Mouse (Mus musculus) hindbrain, embryonic 12.5 days (tissue): ENCODE data around the gene Erbb4. TPM values are rescaled to one million over a fixed set of nuclear protein-coding genes. Genes with fewer than 3 reads are reported as not detected.

ENCODE experiments used
- ATAC-seq: fragments of 200-750 bp; cut with Nextera tagmentation; 2 replicates; pipeline ENCODE4 v1.8.0; 2017; ENCODE audit warnings: moderate TSS enrichment; ENCODE audit not compliant: low FRiP score
- H3K27ac ChIP-seq: fragments of 300-500 bp; sonication (generic); 2 replicates; pipeline ENCODE4 v1.5.1; 2016; ENCODE audit warnings: mild to moderate bottlenecking
- H3K27me3 ChIP-seq: fragments of 300-500 bp; sonication (generic); 2 replicates; pipeline ENCODE4 v1.6.1; 2016; ENCODE audit warnings: mild to moderate bottlenecking
- H3K36me3 ChIP-seq: fragments of 300-500 bp; sonication (generic); 2 replicates; pipeline ENCODE4 v1.6.1; 2016; ENCODE audit warnings: mild to moderate bottlenecking
- H3K4me1 ChIP-seq: fragments of 300-500 bp; sonication (generic); 2 replicates; pipeline ENCODE4 v1.6.1; 2016
- H3K4me2 ChIP-seq: fragments of 300-500 bp; sonication (generic); replicated peaks from 2 replicates; pipeline ENCODE4 v1.6.1; 2016; ENCODE audit warnings: mild to moderate bottlenecking
- H3K4me3 ChIP-seq: fragments of 300-500 bp; sonication (generic); 2 replicates; pipeline ENCODE4 v1.5.1; 2016; ENCODE audit warnings: mild to moderate bottlenecking
- H3K9ac ChIP-seq: fragments of 300-500 bp; sonication (generic); 2 replicates; pipeline ENCODE4 v1.6.1; 2016; ENCODE audit warnings: mild to moderate bottlenecking, moderate library complexity
- H3K9me3 ChIP-seq: fragments of 300-500 bp; sonication (generic); replicated peaks from 2 replicates; pipeline ENCODE4 v1.6.1; 2016; ENCODE audit warnings: mild to moderate bottlenecking
- WGBS: fragments of 180-500 bp; shearing (Covaris S2); methylation state at CpG from one replicate; pipeline ENCODE4 v1.1.7; 2016; 5-methylcytosine and 5-hydroxymethylcytosine counted together
- polyA plus RNA-seq: library from polyadenylated mRNA; unstranded; fragments of >200 nt; fragmentation: Nextera tagmentation; extraction: Ambion mirVana; gene quantifications from 2 replicates; pipeline ENCODE4 v1.2.1, GENCODE M21; 2016

The Erbb4 gene
- polyA plus RNA-seq, 1 experiment from 2014 or later = 9.2 TPM

DNA sequence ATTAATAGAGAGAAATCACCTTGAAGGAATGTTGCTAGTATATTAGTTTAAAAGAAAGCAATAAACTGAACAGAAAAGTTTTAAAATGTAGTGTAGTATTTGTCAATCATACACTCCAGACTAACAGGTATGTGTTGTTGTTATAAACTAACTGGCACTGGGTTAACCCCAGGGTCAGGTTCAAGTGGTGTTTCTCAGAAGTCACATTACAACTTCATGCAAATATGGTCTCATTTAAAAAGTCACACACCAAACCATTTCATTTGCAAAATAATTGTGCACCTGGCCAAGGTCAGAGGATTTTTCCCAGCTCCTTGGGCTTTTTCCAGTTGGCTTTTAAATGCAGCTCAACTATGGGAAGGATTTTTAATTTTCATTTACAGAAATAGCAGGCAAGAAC, 173.1 kb downstream of the Erbb4 start:
- Histone ChIP-seq H3K4me2 (no peak overlapping the region), H3K4me3 (no peak overlapping the region), H3K9me3 (no peaks in the 10 kb centered on the region), H3K9ac (no peak overlapping the region), H3K36me3 (no peaks in the 10 kb centered on the region), H3K27me3 (no peaks in the 10 kb centered on the region), H3K4me1 (no peaks in the 10 kb centered on the region), H3K27ac (no peak overlapping the region)
- no peak for ATAC-seq

DNA sequence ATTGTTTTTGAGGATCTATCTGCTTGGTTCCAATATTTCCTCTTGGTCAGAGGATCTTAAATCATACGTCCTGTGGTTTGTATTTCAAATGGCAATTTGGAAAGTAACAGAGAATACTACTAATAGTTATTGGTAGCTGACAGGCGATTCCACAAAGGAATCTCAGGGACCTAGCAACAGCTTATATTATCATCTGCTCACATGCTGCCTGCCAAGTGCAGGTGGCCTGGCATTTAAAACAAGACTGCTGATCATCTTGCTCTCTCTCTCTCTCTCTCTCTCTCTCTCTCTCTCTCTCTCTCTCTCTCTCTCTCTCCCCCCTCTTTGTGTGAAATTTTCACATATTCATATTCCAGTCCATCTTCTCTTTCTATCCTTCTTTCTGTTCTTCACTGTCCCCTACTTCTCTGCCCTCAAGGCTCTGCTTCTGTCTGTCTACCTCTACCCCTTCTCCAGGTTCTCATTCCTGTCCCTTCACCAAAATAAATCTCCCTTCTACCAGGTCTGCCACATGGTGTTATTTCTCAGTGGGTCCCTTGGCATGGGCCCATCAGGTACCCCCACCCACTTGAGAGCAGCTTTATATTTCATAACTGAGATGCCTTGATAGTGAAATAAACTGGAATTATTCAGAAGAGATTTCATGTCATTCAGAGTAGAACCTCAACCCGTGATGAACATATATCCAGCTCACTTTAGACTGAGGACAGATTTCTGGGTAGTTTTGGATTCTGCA, 174.4 kb downstream of the Erbb4 start:
- Histone ChIP-seq H3K4me2 (no peak overlapping the region), H3K4me1 (no peaks in the 10 kb centered on the region), H3K27me3 (no peaks in the 10 kb centered on the region), H3K4me3 (no peak overlapping the region), H3K9me3 (no peaks in the 10 kb centered on the region), H3K9ac (no peak overlapping the region), H3K36me3 (no peaks in the 10 kb centered on the region), H3K27ac (no peak overlapping the region)
- no peak for ATAC-seq
- 85% methylated on average over 3 of the region's 3 CpGs for WGBS

- Histone ChIP-seq H3K27me3 (no peaks in the 10 kb centered on the region), H3K4me2 (no peak overlapping the region), H3K27ac (no peak overlapping the region), H3K9ac (no peak overlapping the region), H3K36me3 (no peaks in the 10 kb centered on the region), H3K9me3 (no peaks in the 10 kb centered on the region), H3K4me3 (no peak overlapping the region), H3K4me1 (no peaks in the 10 kb centered on the region)
- ATAC-seq = no peak
- 81% methylated on average over 3 of the region's 3 CpGs for WGBS
Observed at GRCm38 (mm10) chr1:68917828-68918227, 190.0 kb downstream of the Erbb4 start.

GRCm38 (mm10) chr1:68892041-68892440, 215.8 kb downstream of the Erbb4 start:
- ATAC-seq = no peak
- H3K4me3 ChIP-seq = no peak overlapping the region
- no peak overlapping the region for H3K4me2 ChIP-seq
- H3K9me3 ChIP-seq = no peaks in the 10 kb centered on the region
- no peaks in the 10 kb centered on the region for H3K27me3 ChIP-seq
- H3K27ac ChIP-seq = no peak overlapping the region
- no peaks in the 10 kb centered on the region for H3K4me1 ChIP-seq
- no peak overlapping the region for H3K9ac ChIP-seq
- H3K36me3 ChIP-seq = no peaks in the 10 kb centered on the region
- 77% methylated on average over 2 of the region's 2 CpGs for WGBS

GRCm38 (mm10) chr1:68886823-68887222, 221.0 kb downstream of the Erbb4 start:
- Histone ChIP-seq H3K36me3 (no peaks in the 10 kb centered on the region), H3K4me2 (no peak overlapping the region), H3K9ac (no peak overlapping the region), H3K27ac (no peak overlapping the region), H3K27me3 (no peaks in the 10 kb centered on the region), H3K9me3 (no peaks in the 10 kb centered on the region), H3K4me3 (no peak overlapping the region), H3K4me1 (no peaks in the 10 kb centered on the region)
- no peak for ATAC-seq
- WGBS = 34% methylated on average over 3 of the region's 3 CpGs

- no peak for ATAC-seq
- Histone ChIP-seq H3K4me2 (no peak overlapping the region), H3K4me3 (no peak overlapping the region), H3K27ac (no peak overlapping the region), H3K4me1 (peaks cover 2% of the 10 kb centered on the region; the same call in 1 of the 2 replicates), H3K9me3 (no peaks in the 10 kb centered on the region), H3K9ac (no peak overlapping the region), H3K36me3 (no peaks in the 10 kb centered on the region), H3K27me3 (no peaks in the 10 kb centered on the region)
- WGBS = 56% methylated on average over 8 of the region's 8 CpGs
Observed at GRCm38 (mm10) chr1:68874954-68875353, 232.9 kb downstream of the Erbb4 start.

DNA sequence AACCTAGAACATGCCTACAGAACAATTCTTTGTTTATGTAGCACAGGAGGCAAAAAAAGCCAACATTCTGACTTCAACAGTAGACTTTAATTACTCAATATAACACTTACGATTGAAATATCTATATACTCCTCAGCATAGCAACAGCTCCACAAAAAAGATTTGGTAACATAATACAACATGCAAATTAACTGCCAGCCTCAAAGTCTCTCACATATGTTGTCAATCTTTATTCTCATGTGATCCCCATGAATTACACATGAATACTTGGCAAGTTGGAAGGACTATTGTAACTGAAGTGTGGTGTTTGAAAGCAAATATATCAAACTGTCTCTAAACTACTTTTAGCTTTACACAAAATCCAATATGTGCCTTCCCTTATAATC, 234.2 kb downstream of the Erbb4 start:
- H3K4me1 ChIP-seq = peaks cover 2% of the 10 kb centered on the region; the same call in 1 of the 2 replicates
- no peak overlapping the region for H3K4me3 ChIP-seq
- no peaks in the 10 kb centered on the region for H3K9me3 ChIP-seq
- ATAC-seq = no peak
- no peak overlapping the region for H3K9ac ChIP-seq
- 71% methylated on average over 1 of the region's 1 CpGs for WGBS
- no peak overlapping the region for H3K4me2 ChIP-seq
- no peaks in the 10 kb centered on the region for H3K36me3 ChIP-seq
- no peaks in the 10 kb centered on the region for H3K27me3 ChIP-seq
- no peak overlapping the region for H3K27ac ChIP-seq

DNA sequence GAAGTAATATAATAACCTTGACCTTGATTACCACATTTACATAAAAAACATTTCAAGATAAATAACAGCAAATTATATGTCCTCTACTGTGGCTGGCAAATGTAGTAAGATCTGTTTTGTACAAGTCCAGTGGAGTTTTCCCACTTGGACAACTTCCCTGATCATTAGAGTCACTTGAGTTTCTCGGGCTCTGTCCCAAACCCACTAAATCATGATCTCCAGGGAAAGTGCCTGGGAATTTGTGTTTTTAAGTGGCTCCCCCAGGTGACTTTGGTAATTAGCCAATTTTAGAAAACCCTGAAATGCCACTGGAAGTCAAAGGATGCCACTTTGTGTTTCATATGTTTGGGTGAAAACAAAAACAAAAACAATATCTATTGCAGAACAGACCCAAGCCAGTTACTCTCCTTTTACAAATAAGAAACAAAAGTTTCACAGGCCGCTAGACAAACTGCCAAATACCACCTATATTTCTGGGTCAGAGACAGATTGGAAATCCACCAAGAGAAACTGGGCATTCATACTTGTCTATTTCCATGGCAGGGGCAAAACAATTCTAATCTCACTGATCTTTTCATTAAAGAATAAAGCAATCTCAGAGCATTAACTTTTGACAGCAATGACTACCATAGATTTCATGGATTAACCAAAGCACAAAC, 234.8 kb downstream of the Erbb4 start:
- WGBS = 69% methylated on average over 2 of the region's 2 CpGs
- ATAC-seq = no peak

GRCm38 (mm10) chr1:68860341-68860740, 247.5 kb downstream of the Erbb4 start:
- ATAC-seq = no peak
- H3K4me1 ChIP-seq = no peaks in the 10 kb centered on the region
- H3K4me2 ChIP-seq = no peak overlapping the region
- no peaks in the 10 kb centered on the region for H3K36me3 ChIP-seq
- no peak overlapping the region for H3K27ac ChIP-seq
- no peak overlapping the region for H3K4me3 ChIP-seq
- no peaks in the 10 kb centered on the region for H3K9me3 ChIP-seq
- WGBS = 82% methylated on average over 2 of the region's 2 CpGs
- H3K27me3 ChIP-seq = no peaks in the 10 kb centered on the region
- H3K9ac ChIP-seq = no peak overlapping the region

More for the DNA sequence above, 234.8 kb downstream of the Erbb4 start:
- H3K9me3 ChIP-seq = no peaks in the 10 kb centered on the region
- no peaks in the 10 kb centered on the region for H3K27me3 ChIP-seq
- H3K4me3 ChIP-seq = no peak overlapping the region
- H3K27ac ChIP-seq = no peak overlapping the region
- H3K9ac ChIP-seq = no peak overlapping the region
- no peaks in the 10 kb centered on the region for H3K36me3 ChIP-seq
- peaks cover 2% of the 10 kb centered on the region; the same call in 1 of the 2 replicates for H3K4me1 ChIP-seq
- no peak overlapping the region for H3K4me2 ChIP-seq

- no peaks in the 10 kb centered on the region for H3K27me3 ChIP-seq
- H3K36me3 ChIP-seq = no peaks in the 10 kb centered on the region
- H3K4me3 ChIP-seq = no peak overlapping the region
- ATAC-seq = no peak
- no peak overlapping the region for H3K9ac ChIP-seq
- H3K4me1 ChIP-seq = no peaks in the 10 kb centered on the region
- H3K27ac ChIP-seq = no peak overlapping the region
- 93% methylated on average over 4 of the region's 4 CpGs for WGBS
- H3K9me3 ChIP-seq = no peaks in the 10 kb centered on the region
- no peak overlapping the region for H3K4me2 ChIP-seq
Observed at GRCm38 (mm10) chr1:68859480-68859879, 248.4 kb downstream of the Erbb4 start.

DNA sequence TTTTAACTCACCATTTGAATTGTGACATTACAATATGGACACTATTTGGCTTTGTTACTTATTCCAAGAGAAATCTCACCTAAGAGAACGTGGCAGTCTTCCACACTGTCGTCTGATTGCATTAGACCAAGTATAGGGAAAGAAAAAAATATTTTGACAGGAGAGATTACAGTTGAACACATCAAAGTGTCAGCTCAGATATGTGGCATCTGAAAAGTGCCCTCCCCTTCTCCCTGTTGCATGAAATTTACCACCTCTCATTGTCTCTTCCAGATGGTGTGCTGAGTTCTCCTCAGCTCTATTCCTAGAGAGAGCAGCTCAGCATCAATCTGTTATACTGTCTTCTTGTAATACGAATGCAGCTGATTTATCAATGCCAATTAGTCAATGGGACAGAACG, 268.5 kb downstream of the Erbb4 start:
- no peak overlapping the region for H3K27ac ChIP-seq
- no peak overlapping the region for H3K9ac ChIP-seq
- H3K27me3 ChIP-seq = no peaks in the 10 kb centered on the region
- WGBS = 63% methylated on average over 4 of the region's 4 CpGs
- no peak overlapping the region for H3K4me3 ChIP-seq
- H3K9me3 ChIP-seq = no peaks in the 10 kb centered on the region
- H3K4me2 ChIP-seq = no peak overlapping the region
- H3K4me1 ChIP-seq = no peaks in the 10 kb centered on the region
- no peak for ATAC-seq
- no peaks in the 10 kb centered on the region for H3K36me3 ChIP-seq

- H3K27me3 ChIP-seq = no peaks in the 10 kb centered on the region
- no peaks in the 10 kb centered on the region for H3K36me3 ChIP-seq
- H3K4me3 ChIP-seq = no peak overlapping the region
- no peak overlapping the region for H3K4me2 ChIP-seq
- no peaks in the 10 kb centered on the region for H3K4me1 ChIP-seq
- 86% methylated on average over 3 of the region's 3 CpGs for WGBS
- no peak for ATAC-seq
- no peak overlapping the region for H3K27ac ChIP-seq
- H3K9ac ChIP-seq = no peak overlapping the region
- no peaks in the 10 kb centered on the region for H3K9me3 ChIP-seq
Observed at GRCm38 (mm10) chr1:68834686-68835085, 273.2 kb downstream of the Erbb4 start.

GRCm38 (mm10) chr1:68832101-68832500, 275.8 kb downstream of the Erbb4 start:
- no peak for ATAC-seq
- Histone ChIP-seq H3K4me1 (no peaks in the 10 kb centered on the region), H3K9ac (no peak overlapping the region), H3K36me3 (no peaks in the 10 kb centered on the region), H3K4me2 (no peak overlapping the region), H3K27me3 (no peaks in the 10 kb centered on the region), H3K27ac (no peak overlapping the region), H3K4me3 (no peak overlapping the region), H3K9me3 (no peaks in the 10 kb centered on the region)
